Mouse (Mus musculus) testis, postnatal 14 days (tissue): Measurements from ENCODE around the gene Chn2.

Source experiments
- DNase-seq: peaks from one replicate; pipeline ENCODE4 v3.0.0; 2021; ENCODE audit warnings: low spot score

Gene Chn2

DNA sequence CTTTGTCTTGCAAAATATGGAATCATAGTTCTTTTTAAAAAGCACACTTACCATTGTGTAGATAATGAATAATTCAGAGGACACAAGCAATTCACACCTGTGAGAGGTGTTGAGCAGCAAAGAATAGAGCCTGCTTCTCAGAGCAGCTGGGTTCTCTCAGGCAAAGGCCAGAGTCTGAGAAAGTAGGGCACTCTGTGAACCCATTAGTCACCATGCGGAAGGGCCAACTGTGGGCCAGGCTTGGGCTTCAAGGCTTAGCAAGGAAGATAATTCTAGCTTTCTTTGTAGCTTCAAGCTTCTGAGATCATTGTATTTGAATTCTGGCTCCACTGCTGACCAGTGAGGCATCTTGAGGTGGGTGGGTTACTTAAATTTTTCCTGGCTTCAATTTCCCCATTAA, 2.8 kb downstream of the Chn2 start:
- no peak for DNase-seq

GRCm38 (mm10) chr6:54043536-54043935, 4.2 kb downstream of the Chn2 start:
- no peak for DNase-seq

GRCm38 (mm10) chr6:54045748-54046721, 6.7 kb downstream of the Chn2 start:
- no peak for DNase-seq

DNA sequence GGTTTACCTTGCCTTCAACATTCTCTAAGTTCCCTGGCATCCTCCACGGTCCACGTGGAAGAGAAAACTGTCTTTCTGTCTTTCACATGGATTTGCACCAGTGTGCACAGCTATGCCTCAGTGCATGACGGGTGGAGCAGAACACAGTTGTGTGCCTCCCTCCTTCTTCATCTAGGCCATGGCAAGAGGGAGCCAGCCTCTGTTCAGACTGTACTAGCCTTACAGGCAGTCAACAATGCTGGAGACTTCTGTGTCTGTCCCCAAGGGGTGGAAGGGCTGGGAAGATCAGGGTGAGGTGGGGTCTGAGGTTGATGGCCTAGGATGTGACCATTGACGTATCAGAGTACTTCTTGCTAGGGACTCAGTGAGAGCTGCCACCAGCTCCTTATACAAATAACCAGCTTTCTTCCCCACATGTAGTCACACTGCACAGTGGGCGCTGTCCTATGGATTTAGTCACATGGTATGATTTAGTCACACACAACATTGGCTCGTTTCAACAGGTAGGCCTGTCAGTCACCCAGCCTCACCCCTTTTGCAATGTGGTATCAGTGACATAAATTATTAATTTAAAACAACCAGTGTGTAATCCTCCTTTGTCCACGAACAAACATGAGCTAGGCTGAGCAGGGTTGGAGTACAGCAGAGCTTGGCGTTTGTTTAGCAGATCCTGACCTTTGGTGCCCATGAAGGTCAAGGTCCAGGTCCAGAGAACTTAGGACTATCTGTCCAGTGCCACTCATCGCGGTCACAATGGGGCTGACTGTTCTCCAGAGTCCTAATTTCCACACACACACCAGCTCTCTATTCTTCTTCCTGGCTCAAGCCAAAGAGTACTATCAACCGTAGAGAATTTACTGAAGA, 7.8 kb downstream of the Chn2 start:
- DNase-seq, result no peak

- DNase-seq, result no peak
These were observed 9.4 kb downstream of the Chn2 start for GRCm38 (mm10) chr6:54048768-54049167.

DNA sequence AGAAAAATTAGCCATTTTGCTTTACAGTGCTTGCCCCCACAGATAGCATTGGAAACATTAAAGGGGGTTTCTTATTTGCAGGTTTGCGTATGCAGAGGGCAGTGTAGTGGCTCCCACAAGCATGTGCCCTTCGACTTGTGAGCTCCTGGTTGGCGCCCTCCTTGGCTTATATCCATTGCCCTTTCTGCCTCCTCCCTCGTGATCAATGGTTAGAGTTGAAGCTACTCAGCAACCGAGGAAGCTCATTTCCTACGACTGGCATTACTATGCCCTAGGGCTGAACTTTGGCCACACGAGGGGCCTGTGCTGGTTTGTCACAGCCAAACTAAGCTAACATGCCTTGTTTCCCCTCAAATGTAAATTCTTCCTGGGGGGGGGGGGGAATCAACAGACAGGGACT, 11.8 kb downstream of the Chn2 start:
- no peak for DNase-seq

DNA sequence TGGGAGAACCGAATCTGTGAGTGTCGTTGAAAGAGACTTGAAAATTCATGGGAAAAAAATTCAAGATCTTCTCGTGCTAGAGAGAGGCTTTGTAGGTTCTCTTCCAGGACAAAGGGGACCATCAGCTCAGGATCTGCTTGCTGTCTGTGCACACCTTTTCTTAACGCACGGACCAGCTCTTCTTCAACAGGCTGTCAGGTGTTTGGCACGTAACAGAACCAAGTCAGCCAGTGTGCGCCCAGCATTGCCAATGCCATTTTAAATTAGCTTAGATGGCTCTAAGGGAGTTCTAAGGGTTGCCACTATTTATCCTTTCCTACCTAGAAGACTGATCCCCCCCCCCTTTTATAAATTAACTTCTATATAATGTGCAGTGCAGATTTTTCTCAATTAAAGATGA, 12.8 kb downstream of the Chn2 start:
- DNase-seq, result no peak

- DNase-seq, result no peak
These were observed 13.3 kb downstream of the Chn2 start for GRCm38 (mm10) chr6:54052666-54053065.

DNA sequence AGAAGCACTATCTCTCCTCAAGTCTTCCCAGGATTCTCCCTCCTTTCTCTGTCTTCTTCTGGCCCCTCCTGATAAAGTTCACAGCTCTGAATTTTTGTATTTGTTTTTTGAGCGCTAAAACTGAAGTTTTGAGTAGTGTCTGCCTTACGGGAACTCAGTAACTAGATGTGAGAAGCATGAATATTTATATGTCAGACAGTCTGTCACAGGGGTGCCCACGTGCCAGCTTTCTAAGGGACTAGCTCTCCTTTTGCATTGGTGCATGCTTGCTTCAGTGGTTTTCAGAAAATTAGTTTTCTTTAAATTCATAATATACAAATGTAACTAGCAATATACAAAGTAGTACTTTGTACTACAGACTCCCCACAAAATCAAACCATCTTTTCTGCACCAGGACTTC, 14.0 kb downstream of the Chn2 start:
- DNase-seq, result no peak

GRCm38 (mm10) chr6:54055387-54055786, 16.0 kb downstream of the Chn2 start:
- no peak for DNase-seq

DNA sequence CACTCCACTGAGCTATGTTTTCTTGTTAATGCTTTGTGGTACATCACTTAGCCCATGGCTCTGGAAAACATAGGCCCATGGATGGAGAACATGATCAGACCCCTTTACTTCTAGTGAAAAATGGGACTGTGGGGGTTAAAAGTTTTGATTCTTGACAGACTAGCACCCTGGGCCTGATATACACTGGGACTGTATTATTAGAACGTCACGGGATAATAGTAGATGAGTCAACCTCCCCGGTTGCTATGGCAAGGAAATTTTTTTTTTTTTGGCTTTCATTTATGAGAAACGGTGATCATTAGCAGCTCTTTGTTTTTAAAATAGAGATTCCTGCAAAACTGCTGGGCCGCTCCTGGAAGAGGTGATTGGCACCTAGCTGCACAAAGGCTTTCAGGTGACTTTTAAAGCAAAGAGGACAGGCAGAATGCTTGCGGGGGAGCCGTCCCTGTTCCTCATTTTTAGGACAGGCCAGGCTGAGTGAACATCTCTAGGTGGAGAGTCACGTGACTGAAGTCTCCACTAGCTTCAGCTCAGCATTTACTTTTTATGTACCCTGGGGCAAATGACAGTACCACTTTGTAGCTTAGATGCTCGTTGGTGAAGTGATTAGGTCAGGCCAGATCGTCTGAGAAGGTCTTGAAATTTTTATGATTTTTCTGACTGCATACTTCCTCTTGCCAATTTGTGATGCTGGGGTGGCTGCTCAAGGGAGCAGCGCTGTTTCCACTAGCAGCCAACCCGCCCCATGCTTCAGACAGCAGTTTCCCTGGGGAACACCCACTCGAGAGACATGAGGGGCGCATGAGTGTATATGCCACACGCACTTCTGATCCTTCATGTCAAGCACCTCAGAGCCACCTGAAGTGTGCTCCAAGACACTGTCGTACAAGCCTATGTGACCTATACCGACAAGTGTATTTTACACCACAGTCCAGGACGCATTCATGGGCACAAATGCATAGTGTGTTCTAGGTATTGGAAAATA, 17.5 kb downstream of the Chn2 start:
- DNase-seq, result no peak

GRCm38 (mm10) chr6:54057661-54058060, 18.3 kb downstream of the Chn2 start:
- DNase-seq, result no peak

DNA sequence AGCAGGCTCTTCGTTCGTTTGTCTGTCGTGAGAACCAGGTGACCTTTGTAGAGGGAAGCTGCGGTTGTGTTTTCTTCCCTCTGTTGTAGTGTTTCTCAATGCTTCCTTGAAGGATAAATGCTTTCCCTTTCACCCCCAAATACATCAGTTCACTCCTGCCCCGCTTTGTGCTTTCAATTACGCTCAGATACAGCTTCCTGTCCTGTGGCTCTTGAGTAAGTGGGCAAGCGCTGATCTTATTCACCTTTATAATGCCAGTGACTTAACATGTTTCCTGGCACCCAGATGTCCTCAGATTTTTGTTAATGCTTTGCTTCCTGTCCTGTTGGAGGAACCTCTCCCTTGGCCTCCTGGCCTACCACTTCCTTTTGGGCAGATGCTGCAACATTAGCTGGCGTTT, 19.5 kb downstream of the Chn2 start:
- DNase-seq, result no peak

GRCm38 (mm10) chr6:54060258-54060657, 20.9 kb downstream of the Chn2 start:
- DNase-seq, result no peak

GRCm38 (mm10) chr6:54061375-54061774, 22.0 kb downstream of the Chn2 start:
- no peak for DNase-seq

GRCm38 (mm10) chr6:54063878-54064277, 24.5 kb downstream of the Chn2 start:
- DNase-seq, result no peak

GRCm38 (mm10) chr6:54067380-54067779, 28.0 kb downstream of the Chn2 start:
- no peak for DNase-seq

- no peak for DNase-seq
These were observed 29.5 kb downstream of the Chn2 start for GRCm38 (mm10) chr6:54068882-54069281.

DNA sequence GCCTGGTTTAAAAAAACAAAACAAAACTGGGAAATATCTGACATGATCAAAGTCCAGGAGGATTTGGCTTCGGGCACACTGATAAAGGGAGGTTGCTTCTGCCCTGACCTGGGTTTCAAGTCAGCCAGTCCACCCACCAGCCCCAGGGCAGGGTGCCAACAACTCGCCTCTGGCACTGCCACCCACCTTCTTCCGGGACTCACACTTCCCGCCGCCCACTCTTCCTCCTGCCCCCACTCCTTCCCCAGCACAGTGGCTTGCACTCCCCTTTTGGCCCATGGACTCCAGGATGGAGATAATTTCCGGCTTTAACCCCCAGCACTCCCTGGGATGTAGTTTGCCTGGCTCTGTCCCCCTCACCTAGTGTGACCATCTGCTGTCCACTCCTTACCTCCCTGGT, 31.4 kb downstream of the Chn2 start:
- DNase-seq, result no peak

DNA sequence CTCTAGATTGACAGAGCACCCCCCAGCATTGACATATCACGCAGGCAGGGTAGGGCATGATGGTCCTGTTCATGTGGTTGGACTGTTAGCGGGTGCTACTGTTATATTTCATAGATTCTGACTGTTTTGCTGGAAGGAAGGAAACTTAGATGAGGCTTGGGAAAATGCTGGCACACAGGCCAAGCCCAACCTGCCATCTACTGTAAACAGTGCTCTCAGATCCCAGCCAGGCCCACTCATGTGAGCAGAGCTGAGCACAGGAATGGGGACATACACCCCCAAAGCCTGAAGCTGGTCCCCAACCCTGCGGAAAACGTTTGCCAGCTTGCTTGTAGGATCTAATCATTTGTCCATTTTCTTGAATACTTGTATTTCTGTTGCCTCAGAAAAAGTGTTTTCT, 32.1 kb downstream of the Chn2 start:
- no peak for DNase-seq

GRCm38 (mm10) chr6:54074454-54074853, 35.1 kb downstream of the Chn2 start:
- no peak for DNase-seq

DNA sequence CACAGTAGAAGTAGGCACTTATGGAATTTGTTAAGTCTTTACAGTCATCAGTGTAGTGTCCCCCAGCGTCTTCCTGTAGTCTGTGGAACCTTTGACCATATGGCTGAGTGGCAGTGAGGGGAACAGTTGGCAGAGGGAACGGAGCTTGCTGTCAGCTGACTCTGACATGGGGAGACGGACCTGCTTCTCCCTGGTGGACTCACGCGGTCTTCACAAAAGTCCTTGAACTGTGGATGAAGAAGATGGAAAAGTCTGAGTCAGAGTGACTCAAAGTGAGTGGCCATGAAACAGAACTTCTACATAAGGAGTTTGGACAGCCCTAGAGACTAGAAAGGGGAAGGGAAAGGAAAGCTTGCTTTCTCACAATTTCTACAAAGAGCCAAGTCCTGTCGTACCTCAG, 36.1 kb downstream of the Chn2 start:
- DNase-seq, result no peak
